Mouse (Mus musculus) embryonic fibroblast, embryonic 13.5 days (primary cell): Measurements from ENCODE around the gene Oxct2b.

Experiments
- CTCF ChIP-seq: IDR thresholded peaks from 2 replicates; pipeline ENCODE4 v1.5.1; 2011; ENCODE audit warnings: mild to moderate bottlenecking, control low read depth, low read length, moderate library complexity, borderline replicate concordance; ENCODE audit not compliant: insufficient read depth
- POLR2A ChIP-seq: IDR thresholded peaks from 2 replicates; pipeline ENCODE4 v1.6.1; 2011; ENCODE audit warnings: low read depth, mild to moderate bottlenecking, control low read depth, low read length, moderate library complexity

GRCm38 (mm10) chr4:123106864-123107263 is 9.2 kb upstream of the Oxct2b start:
- TF ChIP-seq CTCF, result no peak
- TF ChIP-seq POLR2A, result no peak
